In genomic region chr8:77534358-77534992, GRCm38 (mm10) we compare ENCODE assay signal across 9 mouse cellular contexts. TPM values are rescaled to one million over a fixed set of nuclear protein-coding genes. Genes with fewer than 3 reads are reported as not detected.
DNase-seq lines count a peak whose midpoint lies in the region; ATAC-seq and TF ChIP-seq lines count a peak whose summit lies in the region.
"Had no signal": no experiment of that assay in that cellular context is flagged by ENCODE, and none has a peak within 500 bp of the region (broad histone marks: within the 10 kb centered on the region; RNA-seq: fewer than 3 reads in every experiment).

No protein-coding gene starts in this region.

- no peak for TF ChIP-seq CTCF in MEL (IDR thresholded peaks at IDR 0.05 in 2 of 3, conservative IDR thresholded peaks at IDR 0.05 in 1 of 3; ENCODE audit: control insufficient read depth in 1 of 3, insufficient read depth in 1 of 3, low read depth in 2 of 3, low read length in 3 of 3, poor library complexity in 1 of 3, severe bottlenecking in 1 of 3)
- TF ChIP-seq CTCF in thymus, adult 2 months (IDR thresholded peaks at IDR 0.05; ENCODE audit: borderline replicate concordance, control insufficient read depth, extremely low read depth, insufficient read depth, low read length, poor library complexity): no peak

- no peak overlapping the region for H3K9ac ChIP-seq in kidney, embryonic 15.5 days
- H3K9ac ChIP-seq in MEL (ENCODE audit: control insufficient read depth, low read depth, low read length, poor library complexity, severe bottlenecking): peak overlapping the region; percentile 37
- H3K9ac ChIP-seq: midbrain, embryonic 15.5 days had no signal

- H3K9me3 ChIP-seq in kidney, embryonic 15.5 days (replicated peaks): no peaks in the 10 kb centered on the region
- H3K9me3 ChIP-seq in MEL (replicated peaks; ENCODE audit: insufficient read depth, low read length): no peaks in the 10 kb centered on the region
- H3K9me3 ChIP-seq: midbrain, embryonic 15.5 days had no signal

- H3K36me3 ChIP-seq in kidney, embryonic 15.5 days: no peaks in the 10 kb centered on the region
- peaks cover 0 to 21% of the 10 kb centered on the region in 2 experiments; a peak in 2 of 4 replicates for H3K36me3 ChIP-seq in MEL (ENCODE audit: control insufficient read depth in 1 of 2, insufficient read depth in 2 of 2, low read length in 2 of 2)
- no peaks in the 10 kb centered on the region for H3K36me3 ChIP-seq in thymus, adult 2 months (ENCODE audit: control insufficient read depth, insufficient read depth, low read length)
- H3K36me3 ChIP-seq: midbrain, embryonic 15.5 days had no signal

- no peak; a peak in 1 of 4 replicates for TF ChIP-seq POLR2A in MEL (IDR thresholded peaks at IDR 0.05; ENCODE audit: control insufficient read depth in 1 of 2, insufficient read depth in 1 of 2, low read depth in 1 of 2, low read length in 2 of 2, poor library complexity in 1 of 2)
- no peak for TF ChIP-seq POLR2A in thymus, adult 2 months (IDR thresholded peaks at IDR 0.05; ENCODE audit: control insufficient read depth, extremely low read depth, insufficient read depth, low read length, poor library complexity)

- H3K4me3 ChIP-seq in kidney, embryonic 15.5 days (replicated peaks): no peak overlapping the region
- H3K4me3 ChIP-seq in MEL (ENCODE audit: control insufficient read depth in 1 of 2, insufficient read depth in 1 of 2, low read depth in 2 of 2, low read length in 2 of 2): peak overlapping the region; percentile 42 to 45
- H3K4me3 ChIP-seq in thymus, adult 2 months (ENCODE audit: control insufficient read depth, insufficient read depth, low read length): peak overlapping the region; percentile 29
- H3K4me3 ChIP-seq: midbrain, embryonic 15.5 days had no signal

- H3K79me2 ChIP-seq in MEL (ENCODE audit: control insufficient read depth, insufficient read depth, low read length, poor library complexity): no peaks in the 10 kb centered on the region

- TF ChIP-seq RAD21 in MEL (IDR thresholded peaks at IDR 0.05; ENCODE audit: low read depth, low read length): no peak

- ATAC-seq in kidney, embryonic 15.5 days (replicated peaks; ENCODE audit: low FRiP score): peak; percentile 40; the same call in 1 of the 2 replicates
- ATAC-seq in inflammation-experienced regulatory T-cells, adult 6 months: peak; percentile 26

- 59% methylated on average over 8 of the region's 8 CpGs for WGBS in kidney, embryonic 15.5 days
- 21% methylated on average over 8 of the region's 8 CpGs for WGBS in thymus, adult 2 months

- peak; percentile 92 to 94 for TF ChIP-seq EP300 in MEL (IDR thresholded peaks at IDR 0.05; ENCODE audit: low read depth in 1 of 2, low read length in 2 of 2)

- no peak overlapping the region for H3K27ac ChIP-seq in kidney, embryonic 15.5 days
- peak overlapping the region; percentile 89 for H3K27ac ChIP-seq in MEL (ENCODE audit: control insufficient read depth, low read depth, low read length)
- no peak overlapping the region for H3K27ac ChIP-seq in thymus, adult 2 months (ENCODE audit: control insufficient read depth, insufficient read depth, low read length)
- H3K27ac ChIP-seq: midbrain, embryonic 15.5 days had no signal

- H3K4me2 ChIP-seq in kidney, embryonic 15.5 days: no peak overlapping the region
- H3K4me2 ChIP-seq: midbrain, embryonic 15.5 days had no signal

- H3K27me3 ChIP-seq in kidney, embryonic 15.5 days: no peaks in the 10 kb centered on the region
- H3K27me3 ChIP-seq in MEL (ENCODE audit: control insufficient read depth in 1 of 2, insufficient read depth in 2 of 2, low read length in 2 of 2): no peaks in the 10 kb centered on the region
- H3K27me3 ChIP-seq in thymus, adult 2 months (ENCODE audit: control insufficient read depth, insufficient read depth, low read length): no peaks in the 10 kb centered on the region
- H3K27me3 ChIP-seq: midbrain, embryonic 15.5 days had no signal

- DNase-seq in kidney, postnatal 4 days: no peak
- DNase-seq in MEL (ENCODE audit: low read depth, low spot score): peak; percentile 94
- DNase-seq in thymus, adult 2 months: peak; percentile 43
- no peak for DNase-seq in right cerebral cortex, postnatal 36 days (ENCODE audit: low spot score in 2 of 2)
- no peak for DNase-seq in heart, adult 9 months (ENCODE audit: low spot score in 2 of 2)
- no peak for DNase-seq in embryo, embryonic 9.5 days (ENCODE audit: extremely low spot score)

- no peaks in the 10 kb centered on the region for H3K4me1 ChIP-seq in kidney, embryonic 15.5 days
- peaks cover 14 to 22% of the 10 kb centered on the region in 2 experiments for H3K4me1 ChIP-seq in MEL (ENCODE audit: control insufficient read depth in 1 of 2, insufficient read depth in 2 of 2, low read length in 2 of 2)
- peaks cover 7% of the 10 kb centered on the region for H3K4me1 ChIP-seq in thymus, adult 2 months (replicated peaks; ENCODE audit: control insufficient read depth, insufficient read depth, low read length)
- H3K4me1 ChIP-seq: midbrain, embryonic 15.5 days had no signal

TF ChIP-seq in MEL, 35 proteins besides CTCF, POLR2A, EP300 and RAD21 (continues in another document):
- TF ChIP-seq E2F4 (IDR thresholded peaks at IDR 0.05; ENCODE audit: borderline replicate concordance, low read depth, low read length) (no peak), NRF1 (IDR thresholded peaks at IDR 0.05; ENCODE audit: insufficient read depth, low read depth, low read length, poor library complexity, severe bottlenecking) (no peak), CHD2 (IDR thresholded peaks at IDR 0.05; ENCODE audit: low read length) (0 out of 2 replicates have a peak, but pooled peaks have one; percentile 17), JUND (IDR thresholded peaks at IDR 0.05; ENCODE audit: low read depth, low read length) (0 out of 2 replicates have a peak, but pooled peaks have one; percentile 14), POLR2AphosphoS5 (IDR thresholded peaks at IDR 0.05; ENCODE audit: borderline replicate concordance, low read depth, low read length) (no peak), GABPA (IDR thresholded peaks at IDR 0.05; ENCODE audit: low read depth, low read length) (no peak), MXI1 (IDR thresholded peaks at IDR 0.05; ENCODE audit: low read depth, low read length) (peak; percentile 71), TAL1 (IDR thresholded peaks at IDR 0.05; ENCODE audit: low read length) (peak; percentile 62; the same call in 1 of the 2 replicates), HCFC1 (IDR thresholded peaks at IDR 0.05; ENCODE audit: low read depth, low read length) (no peak), BHLHE40 (IDR thresholded peaks at IDR 0.05; ENCODE audit: borderline replicate concordance, low read depth, low read length) (peak; percentile 97), MYB (IDR thresholded peaks at IDR 0.05; ENCODE audit: low read depth, low read length) (peak; percentile 65), ETS1 (IDR thresholded peaks at IDR 0.05; ENCODE audit: low read depth, low read length) (peak; percentile 96), ZKSCAN1 (IDR thresholded peaks at IDR 0.05; ENCODE audit: low read depth, low read length) (no peak; the same call in 1 of the 2 replicates), USF2 (IDR thresholded peaks at IDR 0.05; ENCODE audit: borderline replicate concordance in 1 of 2, insufficient read depth in 1 of 2, low read depth in 1 of 2, low read length in 2 of 2) (peak; percentile 82 to 89), ZMIZ1 (IDR thresholded peaks at IDR 0.05; ENCODE audit: low read depth, low read length) (peak; percentile 75), POLR2AphosphoS2 (IDR thresholded peaks at IDR 0.05; ENCODE audit: low read length) (peak; percentile 50), ELF1 (IDR thresholded peaks at IDR 0.05; ENCODE audit: low read depth, low read length) (no peak), UBTF (IDR thresholded peaks at IDR 0.05; ENCODE audit: borderline replicate concordance, insufficient read depth, low read depth, low read length) (no peak), SMC3 (IDR thresholded peaks at IDR 0.05; ENCODE audit: low read depth, low read length) (no peak), MAX (IDR thresholded peaks at IDR 0.05; ENCODE audit: low read length) (peak; percentile 92), RCOR1 (IDR thresholded peaks at IDR 0.05; ENCODE audit: low read depth, low read length) (peak; percentile 95), TBP (IDR thresholded peaks at IDR 0.05; ENCODE audit: low read depth, low read length) (no peak), USF1 (IDR thresholded peaks at IDR 0.05; ENCODE audit: low read depth, low read length) (peak; percentile 97), GATA1 (IDR thresholded peaks at IDR 0.05; ENCODE audit: low read depth, low read length) (peak; percentile 94), TCF12 (IDR thresholded peaks at IDR 0.05; ENCODE audit: low read depth, low read length) (peak; percentile 86), ZC3H11A (IDR thresholded peaks at IDR 0.05; ENCODE audit: low read depth, low read length) (no peak), MEF2A (IDR thresholded peaks at IDR 0.05; ENCODE audit: extremely low read depth, insufficient replicate concordance, low read depth, low read length, poor library complexity, severe bottlenecking) (0 out of 2 replicates have a peak, but pooled peaks have one; percentile 35), ZNF384 (IDR thresholded peaks at IDR 0.05; ENCODE audit: low read depth, low read length) (no peak), MAZ (IDR thresholded peaks at IDR 0.05; ENCODE audit: low read depth, low read length) (peak; percentile 47), MAFK (IDR thresholded peaks at IDR 0.05; ENCODE audit: borderline replicate concordance, low read depth, low read length) (peak; percentile 96), KAT2A (conservative IDR thresholded peaks at IDR 0.05; ENCODE audit: low read depth, low read length) (no peak; the same call in 1 of the 2 replicates)

RNA-seq across cellular contexts. Expression of gene Prmt9, which starts 14.7 kb away (rescaled TPM):
- 19.6 and 21.1 TPM in 2 replicates for polyA plus RNA-seq in kidney, embryonic 15.5 days (2015; fragmentation: Nextera tagmentation; extraction: Ambion mirVana)
- 17.4 and 18.6 TPM in 2 replicates for total RNA-seq in MEL (2012; rRNA removed)
- polyA plus RNA-seq in MEL (2012; ENCODE audit: insufficient read depth in 1 of 2, insufficient read length in 2 of 2, low read depth in 1 of 2, low replicate concordance in 2 of 2, missing spikeins in 1 of 2): 10 to 100 TPM; 16.0 to 54.2 TPM
- polyA plus RNA-seq in inflammation-experienced regulatory T-cells, adult 6 months (2017; shearing (Covaris generic)): 10 to 100 TPM; 12.6 to 16.6 (median 14.3) TPM
- polyA plus RNA-seq in thymus, adult 2 months (2012; rRNA removed): 15.3 and 15.5 TPM in 2 replicates

RNA-seq across cellular contexts. Expression of gene Arhgap10, which starts 16.7 kb away (rescaled TPM):
- 31.1 and 34.1 TPM in 2 replicates for polyA plus RNA-seq in kidney, embryonic 15.5 days (2015; fragmentation: Nextera tagmentation; extraction: Ambion mirVana)
- total RNA-seq in MEL (2012; rRNA removed): 11.8 and 13.1 TPM in 2 replicates
- 10 to 100 TPM in 1 of 2 experiments, not detected in 1; 22.8 TPM for polyA plus RNA-seq in MEL (2012; ENCODE audit: insufficient read depth in 1 of 2, insufficient read length in 2 of 2, low read depth in 1 of 2, low replicate concordance in 2 of 2, missing spikeins in 1 of 2)
- polyA plus RNA-seq in inflammation-experienced regulatory T-cells, adult 6 months (2017; shearing (Covaris generic)): 1 to 10 TPM; 2.5 to 5.0 (median 2.9) TPM
- polyA plus RNA-seq in thymus, adult 2 months (2012; rRNA removed): 12.9 and 13.2 TPM in 2 replicates

Comparison
In these comparisons a context has a peak if more than half of its experiments do, and no peak if none do; other contexts are left out.
1. DNase-seq: peak in MEL (single experiment) and thymus, adult 2 months (single experiment); none in kidney, postnatal 4 days (0 of 2), right cerebral cortex, postnatal 36 days (0 of 2), heart, adult 9 months (0 of 2) and embryo, embryonic 9.5 days (single experiment).